8 mouse cellular contexts compared by ENCODE assay signal in the genomic region with DNA sequence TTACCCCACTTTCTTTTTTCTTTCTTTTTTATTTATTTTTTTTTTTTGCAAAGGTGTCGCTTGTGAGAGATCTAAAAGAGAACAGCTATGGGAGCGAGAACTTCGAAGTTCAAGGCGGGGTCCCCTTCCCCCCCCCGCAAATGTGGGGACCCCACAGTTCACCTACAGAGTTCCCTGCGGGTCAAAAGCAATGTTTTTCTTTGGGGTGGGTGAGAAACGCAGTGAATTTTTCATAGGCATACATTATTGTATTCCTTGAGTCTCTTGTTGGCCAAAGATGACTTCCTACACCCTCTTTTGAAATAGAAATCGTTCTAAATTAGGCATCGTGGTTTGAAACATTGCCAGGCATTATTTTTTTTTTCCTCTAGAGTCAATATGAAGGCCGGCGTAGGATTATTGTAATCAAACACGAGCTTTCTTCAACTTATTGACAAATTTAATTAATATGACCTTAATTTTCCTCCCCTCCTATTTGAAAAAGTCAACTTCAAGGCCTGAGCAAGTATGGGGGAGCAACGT. TPM values are rescaled to one million over a fixed set of nuclear protein-coding genes. Genes with fewer than 3 reads are reported as not detected.
DNase-seq lines count a peak whose midpoint lies in the region; ATAC-seq and TF ChIP-seq lines count a peak whose summit lies in the region.

No protein-coding gene starts in this region.

- H3K36me3 ChIP-seq in heart, postnatal 0 days (replicated peaks; ENCODE audit: control insufficient read depth, insufficient read depth, low read length): no peaks in the 10 kb centered on the region
- H3K36me3 ChIP-seq in hindbrain, embryonic 11.5 days (ENCODE audit: control insufficient read depth, insufficient read depth, low read length): no peaks in the 10 kb centered on the region
- H3K36me3 ChIP-seq in midbrain, embryonic 12.5 days: no peaks in the 10 kb centered on the region

- H3K9me3 ChIP-seq in heart, postnatal 0 days (replicated peaks; ENCODE audit: control insufficient read depth, low read length): no peaks in the 10 kb centered on the region
- no peaks in the 10 kb centered on the region for H3K9me3 ChIP-seq in hindbrain, embryonic 11.5 days (ENCODE audit: control insufficient read depth, low read length)
- no peaks in the 10 kb centered on the region for H3K9me3 ChIP-seq in midbrain, embryonic 12.5 days

- peak overlapping the region; percentile 88 for H3K4me3 ChIP-seq in heart, postnatal 0 days (ENCODE audit: low read depth, low read length)
- H3K4me3 ChIP-seq in hindbrain, embryonic 11.5 days (ENCODE audit: low read depth, low read length): peak overlapping the region; percentile 80
- peak overlapping the region; percentile 91 for H3K4me3 ChIP-seq in midbrain, embryonic 12.5 days

- peak overlapping the region; percentile 94 for H3K4me2 ChIP-seq in heart, postnatal 0 days (ENCODE audit: low read depth, low read length)
- H3K4me2 ChIP-seq in hindbrain, embryonic 11.5 days (replicated peaks; ENCODE audit: low read depth, low read length): peak overlapping the region; percentile 59
- H3K4me2 ChIP-seq in midbrain, embryonic 12.5 days (replicated peaks): peak overlapping the region; percentile 81

- TF ChIP-seq EP300 in heart, postnatal 0 days (IDR thresholded peaks at IDR 0.05; ENCODE audit: low read depth): no peak

- 24% methylated on average over 13 of the region's 13 CpGs for WGBS in heart, postnatal 0 days
- WGBS in hindbrain, embryonic 11.5 days: 39% methylated on average over 13 of the region's 13 CpGs
- WGBS in midbrain, embryonic 12.5 days: 41% methylated on average over 13 of the region's 13 CpGs

- no peak for ATAC-seq in heart, postnatal 0 days (ENCODE audit: insufficient read depth, low read depth)
- peak; percentile 2; the same call in 1 of the 2 replicates for ATAC-seq in hindbrain, embryonic 11.5 days (ENCODE audit: low FRiP score)
- peak; percentile 6 for ATAC-seq in midbrain, embryonic 12.5 days (ENCODE audit: low FRiP score, low read depth)

- peak overlapping the region; percentile 99 for H3K27ac ChIP-seq in heart, postnatal 0 days (ENCODE audit: low read depth)
- H3K27ac ChIP-seq in hindbrain, embryonic 11.5 days (ENCODE audit: low read depth, low read length): no peak overlapping the region
- no peak overlapping the region; the same call in 1 of the 2 replicates for H3K27ac ChIP-seq in midbrain, embryonic 12.5 days (replicated peaks)

- peaks cover 12% of the 10 kb centered on the region for H3K4me1 ChIP-seq in heart, postnatal 0 days (ENCODE audit: control insufficient read depth, insufficient read depth)
- no peaks in the 10 kb centered on the region for H3K4me1 ChIP-seq in hindbrain, embryonic 11.5 days (replicated peaks; ENCODE audit: control insufficient read depth, insufficient read depth, low read length)
- H3K4me1 ChIP-seq in midbrain, embryonic 12.5 days: peaks cover 13% of the 10 kb centered on the region

- peak overlapping the region; percentile 99; the same call in 1 of the 2 replicates for H3K9ac ChIP-seq in heart, postnatal 0 days (replicated peaks; ENCODE audit: low read depth, low read length)
- peak overlapping the region; percentile 93 for H3K9ac ChIP-seq in hindbrain, embryonic 11.5 days (ENCODE audit: low read depth, low read length)
- peak overlapping the region; percentile 93; the same call in 1 of the 2 replicates for H3K9ac ChIP-seq in midbrain, embryonic 12.5 days (replicated peaks)

- no peak for TF ChIP-seq CTCF in heart, postnatal 0 days (IDR thresholded peaks at IDR 0.05; ENCODE audit: low read depth)

- no peaks in the 10 kb centered on the region for H3K27me3 ChIP-seq in heart, postnatal 0 days (ENCODE audit: control insufficient read depth, insufficient read depth, low read length)
- H3K27me3 ChIP-seq in hindbrain, embryonic 11.5 days (ENCODE audit: control insufficient read depth, insufficient read depth, low read length): no peaks in the 10 kb centered on the region
- H3K27me3 ChIP-seq in midbrain, embryonic 12.5 days: no peaks in the 10 kb centered on the region

- DNase-seq in heart, postnatal 0 days (ENCODE audit: low spot score): no peak
- no peak for DNase-seq in heart, adult 18-20 months
- peak; percentile 45 for DNase-seq in MN1 (ENCODE audit: low spot score)
- no peak for DNase-seq in hindbrain, embryonic 11.5 days (ENCODE audit: low spot score)
- DNase-seq in spleen, postnatal 10 days (ENCODE audit: low spot score in 2 of 2): no peak
- no peak for DNase-seq in gastrocnemius, postnatal 25 days
- DNase-seq in urinary bladder, postnatal 36 days (ENCODE audit: low spot score in 2 of 2): no peak

RNA-seq across cellular contexts. Expression of gene Cd2ap, which starts 0.5 kb away (rescaled TPM):
- total RNA-seq in heart, postnatal 0 days (2014; rRNA removed; ENCODE audit: low replicate concordance): 20.2 and 24.3 TPM in 2 replicates
- 11.2 and 11.6 TPM in 2 replicates for polyA plus RNA-seq in heart, postnatal 0 days (2015; fragmentation: Nextera tagmentation; extraction: Ambion mirVana)
- total RNA-seq in heart, adult 18-20 months (2021): 10 to 100 TPM; 16.3 to 20.1 TPM
- polyA plus RNA-seq in hindbrain, embryonic 11.5 days (2014; fragmentation: Nextera tagmentation; extraction: Ambion mirVana): 13.9 and 16.1 TPM in 2 replicates
- 13.2 and 14.6 TPM in 2 replicates for polyA plus RNA-seq in midbrain, embryonic 12.5 days (2016; fragmentation: Nextera tagmentation; extraction: Ambion mirVana)
- total RNA-seq in gastrocnemius, postnatal 25 days (2021): 10 to 100 TPM; 11.2 to 13.7 TPM
